Mouse (Mus musculus) adrenal gland (tissue): ENCODE data around the gene Cldn18.

Experiments
- intact Hi-C: fragments of 180-260 bp; cut with DNase I; formaldehyde crosslinking; loops from one replicate; pipeline ENCODE4 v1.15.1; 2025

The Cldn18 gene

GRCm38 (mm10) chr9:99685536-99686231, 31.4 kb downstream of the Cldn18 start:
- intact Hi-C loops, result no loop called here

GRCm38 (mm10) chr9:99685061-99685521, 32.0 kb downstream of the Cldn18 start:
- intact Hi-C loops, result no loop called here

GRCm38 (mm10) chr9:99681980-99682570, 35.0 kb downstream of the Cldn18 start:
- intact Hi-C loops, result no loop called here

- intact Hi-C loops, result no loop called here
Measured at GRCm38 (mm10) chr9:99675714-99676113, 41.4 kb downstream of the Cldn18 start.

GRCm38 (mm10) chr9:99671603-99672002, 45.5 kb downstream of the Cldn18 start:
- intact Hi-C loops, result no loop called here

GRCm38 (mm10) chr9:99667596-99667995, 49.5 kb downstream of the Cldn18 start:
- intact Hi-C loops, result no loop called here

- intact Hi-C loops, result loop anchor here (2.0 to 5.0 kb wide), 2 partner anchors 76 to 206 kb away; no protein-coding TSS in a partner anchor
Measured at GRCm38 (mm10) chr9:99662887-99663286, 54.2 kb downstream of the Cldn18 start.

GRCm38 (mm10) chr9:99662406-99662805, 54.7 kb downstream of the Cldn18 start:
- intact Hi-C loops, result loop anchor here (2.0 to 5.0 kb wide), 2 partner anchors 76 to 205 kb away; no protein-coding TSS in a partner anchor

GRCm38 (mm10) chr9:99661606-99662166, 55.4 kb downstream of the Cldn18 start:
- intact Hi-C loops, result loop anchor here (2.0 to 5.0 kb wide), 2 partner anchors 75 to 204 kb away; no protein-coding TSS in a partner anchor

GRCm38 (mm10) chr9:99660756-99661155, 56.3 kb downstream of the Cldn18 start:
- intact Hi-C loops, result loop anchor here (5.0 kb wide), 1 partner anchor 203 kb away; no protein-coding TSS in a partner anchor

GRCm38 (mm10) chr9:99646102-99646501, 71.0 kb downstream of the Cldn18 start:
- intact Hi-C loops, result no loop called here

- intact Hi-C loops, result no loop called here
Measured at GRCm38 (mm10) chr9:99645416-99645815, 71.7 kb downstream of the Cldn18 start.

- intact Hi-C loops, result no loop called here
Measured at GRCm38 (mm10) chr9:99639957-99640356, 77.1 kb downstream of the Cldn18 start.
